Mouse (Mus musculus) small intestine, adult 2 months (tissue): ENCODE results near the gene Cd164.

ENCODE experiments used
- CTCF ChIP-seq: fragments of 200-500 bp; IDR thresholded peaks from 2 replicates; pipeline ENCODE4 v1.5.1; 2012; ENCODE audit warnings: low read depth, mild to moderate bottlenecking, control low read depth, inconsistent platforms, low read length, moderate library complexity, mixed read lengths; ENCODE audit not compliant: insufficient replicate concordance, insufficient read length; ENCODE audit errors: extremely low read depth
- POLR2A ChIP-seq: fragments of 200-500 bp; IDR thresholded peaks from 2 replicates; pipeline ENCODE4 v1.6.1; 2012; ENCODE audit warnings: low read depth, mild to moderate bottlenecking, control low read depth, inconsistent platforms, low read length, moderate library complexity

DNA sequence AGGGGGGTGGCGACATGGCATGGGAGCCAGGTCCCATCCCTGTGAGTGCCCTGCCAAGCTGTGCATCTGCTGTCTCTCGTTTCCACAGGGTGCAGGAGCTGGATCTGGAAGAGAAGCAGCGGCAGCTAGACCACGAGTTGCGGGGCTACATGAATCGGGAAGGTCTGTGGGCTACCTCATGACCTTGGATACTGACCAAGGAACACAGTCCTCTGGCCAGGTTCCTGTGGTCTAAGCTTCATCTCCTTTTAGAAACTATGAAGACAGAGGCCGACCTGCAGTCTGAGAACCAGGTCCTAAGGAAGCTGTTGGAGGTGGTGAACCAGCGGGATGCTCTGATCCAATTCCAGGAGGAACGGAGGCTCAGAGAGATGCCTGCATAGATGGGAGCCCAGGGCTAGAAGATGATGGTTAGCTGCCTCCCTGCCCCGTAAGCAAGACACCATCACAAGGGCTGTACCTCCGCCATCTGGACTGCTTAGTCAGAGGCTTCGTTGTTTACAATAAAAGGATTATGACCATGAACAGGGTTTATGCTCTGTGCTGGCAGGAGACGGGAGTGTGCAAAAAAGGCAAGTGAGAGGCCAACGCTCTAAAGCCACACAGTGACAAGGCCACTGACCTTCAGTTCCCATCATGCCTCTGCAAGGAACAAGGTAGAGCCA lies 32.6 kb upstream of the Cd164 start:
- no peak for TF ChIP-seq CTCF
- TF ChIP-seq POLR2A, result no peak
